Mouse (Mus musculus) small intestine, adult 2 months (tissue): ENCODE results near the gene Serpina6. TPM values are rescaled to one million over a fixed set of nuclear protein-coding genes. Genes with fewer than 3 reads are reported as not detected.

Experiments used
- H3K27ac ChIP-seq: fragments of 200-500 bp; 2 replicates; pipeline ENCODE4 v1.5.1; 2012; ENCODE audit warnings: low read depth, low read length, control low read depth, inconsistent platforms; ENCODE audit not compliant: insufficient read depth
- H3K27me3 ChIP-seq: fragments of 200-500 bp; 2 replicates; pipeline ENCODE4 v1.6.1; 2012; ENCODE audit warnings: mild to moderate bottlenecking, moderate library complexity, low read length, inconsistent platforms; ENCODE audit not compliant: control insufficient read depth, insufficient read depth
- H3K36me3 ChIP-seq: fragments of 200-500 bp; 2 replicates; pipeline ENCODE4 v1.6.1; 2012; ENCODE audit warnings: mild to moderate bottlenecking, low read length, control low read depth, inconsistent platforms; ENCODE audit not compliant: control insufficient read depth, insufficient read depth
- H3K4me1 ChIP-seq: fragments of 200-500 bp; 2 replicates; pipeline ENCODE4 v1.6.1; 2012; ENCODE audit warnings: low read length, inconsistent platforms, mixed read lengths; ENCODE audit not compliant: control insufficient read depth, insufficient read depth, insufficient read length
- H3K4me3 ChIP-seq: fragments of 200-500 bp; 2 replicates; pipeline ENCODE4 v1.5.1; 2012; ENCODE audit warnings: low read depth, mild to moderate bottlenecking, control low read depth, inconsistent platforms, low read length, moderate library complexity
- CTCF ChIP-seq: fragments of 200-500 bp; IDR thresholded peaks from 2 replicates; pipeline ENCODE4 v1.5.1; 2012; ENCODE audit warnings: low read depth, mild to moderate bottlenecking, control low read depth, inconsistent platforms, low read length, moderate library complexity, mixed read lengths; ENCODE audit not compliant: insufficient replicate concordance, insufficient read length; ENCODE audit errors: extremely low read depth
- POLR2A ChIP-seq: fragments of 200-500 bp; IDR thresholded peaks from 2 replicates; pipeline ENCODE4 v1.6.1; 2012; ENCODE audit warnings: low read depth, mild to moderate bottlenecking, control low read depth, inconsistent platforms, low read length, moderate library complexity
- WGBS: fragments of 180-500 bp; shearing (Covaris S2); methylation state at CpG from one replicate; pipeline ENCODE4 v1.1.7; 2018; 5-methylcytosine and 5-hydroxymethylcytosine counted together
- polyA plus RNA-seq: library from polyadenylated mRNA; depleted of rRNA; stranded (reverse); fragments of >200 nt; gene quantifications from 2 replicates; pipeline ENCODE4 v1.2.3, GENCODE M21; 2012; rRNA removed

Gene Serpina6
- polyA plus RNA-seq = not detected in 2 replicates

DNA sequence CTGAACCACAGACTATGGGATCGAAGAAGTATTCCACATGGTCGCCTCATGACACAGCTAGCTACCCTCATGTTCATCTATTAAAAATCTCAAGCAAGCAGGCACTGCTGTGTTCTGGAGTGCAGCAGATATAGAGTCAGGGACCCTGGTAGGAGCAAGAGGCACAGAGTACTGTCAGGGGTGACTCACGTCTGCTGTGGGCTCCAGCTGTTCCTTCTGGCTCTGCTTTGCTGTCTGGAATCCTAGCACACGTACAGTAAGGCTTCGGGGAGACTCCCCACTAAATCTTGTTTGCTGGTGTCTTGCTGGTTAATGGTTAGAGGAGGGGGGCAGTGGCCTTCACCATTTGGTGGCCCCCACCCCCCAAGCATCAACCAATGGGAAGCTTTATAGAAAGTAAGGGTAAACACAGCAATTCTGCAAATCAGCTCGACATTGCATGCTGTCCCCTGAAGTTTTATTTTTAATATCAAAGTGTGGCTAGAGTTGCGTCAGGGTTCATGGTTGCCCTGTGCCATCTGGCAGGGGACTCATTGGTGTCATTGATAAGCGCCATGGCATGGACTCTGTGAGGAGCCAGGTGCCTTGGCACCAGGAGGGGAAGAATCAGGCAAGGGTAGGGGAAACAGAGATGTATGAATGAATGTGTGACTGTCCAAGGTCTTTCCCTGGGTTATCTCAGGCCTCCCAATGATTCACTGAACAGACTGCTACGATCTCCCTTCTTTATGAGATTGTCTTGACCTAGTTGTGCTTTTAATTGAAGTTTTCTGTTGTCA lies at the start of gene Serpina6:
Gene Serpina6 (minus strand): TSS at position 365 of the 779 bp plus-strand sequence.
- Histone ChIP-seq H3K27me3 (no peaks in the 10 kb centered on the region), H3K4me3 (no peak within 1 kb of the TSS), H3K27ac (no peak within 1 kb of the TSS), H3K36me3 (no peaks in the 10 kb centered on the region), H3K4me1 (no peaks in the 10 kb centered on the region; the same call in 1 of the 2 replicates)
- no peak for TF ChIP-seq POLR2A
- no peak for TF ChIP-seq CTCF
- WGBS = 67% methylated on average over 9 of the region's 9 CpGs

- Histone ChIP-seq H3K27ac (peak overlapping the region; percentile 87), H3K4me3 (no peak overlapping the region), H3K4me1 (peaks cover 22% of the 10 kb centered on the region; the same call in 1 of the 2 replicates), H3K27me3 (no peaks in the 10 kb centered on the region), H3K36me3 (no peaks in the 10 kb centered on the region)
- 15% methylated on average over 4 of the region's 4 CpGs for WGBS
- TF ChIP-seq POLR2A (no peak), CTCF (no peak)
These were observed 49.1 kb upstream of the Serpina6 start for GRCm38 (mm10) chr12:103706113-103706512.

DNA sequence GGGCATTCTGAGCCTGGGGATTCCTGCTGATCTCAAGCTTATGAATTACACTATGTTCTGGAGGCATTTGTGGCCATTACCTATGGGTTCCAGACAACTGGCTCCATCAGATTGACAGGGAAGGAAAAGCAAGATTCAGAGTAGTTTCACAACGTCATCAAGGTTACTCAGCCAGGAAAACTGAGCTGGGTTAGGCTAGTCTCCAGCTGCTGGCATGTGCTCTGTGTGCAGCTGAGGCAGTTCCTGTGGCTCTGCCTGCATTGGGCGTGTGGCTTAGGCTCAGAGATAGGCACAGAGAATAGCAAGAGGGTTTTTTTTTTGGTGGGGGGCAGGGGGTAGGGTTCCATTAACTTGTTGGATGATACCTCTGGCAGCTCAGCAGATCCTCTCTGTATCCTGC lies 48.5 kb upstream of the Serpina6 start:
- Histone ChIP-seq H3K36me3 (no peaks in the 10 kb centered on the region), H3K27me3 (no peaks in the 10 kb centered on the region), H3K27ac (peak overlapping the region; percentile 87), H3K4me1 (peaks cover 24% of the 10 kb centered on the region; the same call in 1 of the 2 replicates), H3K4me3 (no peak overlapping the region)
- no peak for TF ChIP-seq POLR2A
- no peak for TF ChIP-seq CTCF
- 13% methylated on average over 2 of the region's 2 CpGs for WGBS

DNA sequence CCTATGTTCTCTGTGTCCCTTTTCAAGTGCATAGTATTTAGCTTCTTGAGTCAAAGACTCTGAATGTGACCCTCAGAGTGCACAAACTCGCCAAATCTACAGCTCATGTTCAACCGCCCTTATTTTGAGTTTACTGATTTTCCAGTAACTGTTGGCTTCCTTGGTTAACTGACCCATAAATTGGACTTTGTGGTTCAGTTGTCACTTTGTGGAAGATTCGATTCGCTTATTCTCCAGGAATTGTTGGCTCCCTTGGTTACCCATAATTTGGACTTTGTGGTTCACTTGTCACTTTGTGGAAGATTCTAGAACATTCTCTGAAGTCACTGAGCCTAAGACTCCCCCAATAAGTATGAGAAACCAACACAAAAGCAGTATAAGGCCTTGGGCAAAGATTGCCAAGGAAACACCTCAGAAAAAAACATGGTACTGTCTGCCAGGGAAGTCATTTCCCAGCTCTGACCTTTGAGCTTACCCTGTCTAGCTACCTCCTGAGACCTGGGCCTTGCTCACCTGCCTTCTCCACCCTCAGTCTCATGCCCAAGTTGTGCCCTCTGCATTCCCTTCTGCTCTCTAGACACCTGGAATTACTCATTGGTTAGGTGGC lies 43.2 kb upstream of the Serpina6 start:
- no peak for TF ChIP-seq POLR2A
- no peak for TF ChIP-seq CTCF
- Histone ChIP-seq H3K4me3 (no peak overlapping the region), H3K36me3 (no peaks in the 10 kb centered on the region), H3K27me3 (no peaks in the 10 kb centered on the region), H3K4me1 (peaks cover 8% of the 10 kb centered on the region; the same call in 1 of the 2 replicates), H3K27ac (no peak overlapping the region)
- 87% methylated on average over 4 of the region's 4 CpGs for WGBS

DNA sequence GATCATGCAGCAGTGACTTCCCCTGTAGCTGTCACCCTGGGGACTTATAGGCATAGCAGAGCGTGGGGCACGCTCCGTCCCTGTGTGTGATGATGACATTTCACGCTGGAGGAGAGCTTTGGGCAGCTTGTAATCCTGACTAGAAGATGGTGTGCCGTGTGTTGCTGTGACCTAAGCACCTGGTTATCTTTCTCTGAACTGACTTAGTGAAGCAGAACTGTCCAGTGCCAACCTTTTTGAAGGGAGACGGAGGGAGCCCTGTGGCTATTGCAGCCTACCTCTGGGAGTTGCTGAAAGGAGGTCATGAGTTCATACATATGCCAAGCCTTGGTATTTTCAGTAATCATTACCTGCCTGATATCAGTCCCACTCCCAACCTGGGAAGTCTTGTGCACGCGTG lies 38.4 kb upstream of the Serpina6 start, which contains the start of gene Serpina1f:
Gene Serpina1f (minus strand): TSS at position 101 of the 400 bp plus-strand sequence.
- H3K27ac ChIP-seq = no peak within 1 kb of the TSS
- no peak within 1 kb of the TSS for H3K4me3 ChIP-seq
- H3K36me3 ChIP-seq = no peaks in the 10 kb centered on the region
- WGBS = 92% methylated on average over 8 of the region's 8 CpGs
- no peaks in the 10 kb centered on the region for H3K27me3 ChIP-seq
- TF ChIP-seq POLR2A (no peak), CTCF (no peak)
- peaks cover 2% of the 10 kb centered on the region; the same call in 1 of the 2 replicates for H3K4me1 ChIP-seq

DNA sequence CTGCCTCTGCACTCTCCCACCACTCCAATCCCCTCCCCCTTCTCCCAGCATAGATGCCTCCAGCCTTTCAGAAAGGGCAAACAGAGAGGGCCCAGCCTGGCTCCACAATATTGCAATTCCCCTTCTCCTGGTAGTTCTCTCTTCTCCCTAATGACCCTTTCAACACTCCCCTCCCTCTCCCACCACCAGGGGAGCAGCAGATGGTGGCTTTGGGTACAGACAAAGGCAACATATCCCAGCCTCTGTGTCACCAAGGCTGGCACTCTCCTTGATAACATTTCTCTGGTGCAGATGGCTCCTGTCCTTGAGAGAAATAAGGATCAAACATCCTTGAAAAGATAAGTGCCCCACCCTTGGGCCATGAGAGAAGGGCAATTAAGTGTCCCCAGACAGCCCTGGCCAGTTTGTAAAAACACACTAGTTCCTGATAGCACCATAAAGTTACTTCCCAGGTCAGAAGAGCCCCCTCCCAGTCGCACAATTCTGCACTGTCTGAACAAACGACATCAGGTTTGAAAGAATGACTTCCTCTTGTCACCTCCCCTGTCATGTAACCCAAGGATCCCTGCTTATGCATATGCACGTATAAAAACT lies 31.3 kb upstream of the Serpina6 start:
- H3K4me1 ChIP-seq = peaks cover 38% of the 10 kb centered on the region
- no peak overlapping the region for H3K4me3 ChIP-seq
- no peak for TF ChIP-seq POLR2A
- TF ChIP-seq CTCF = no peak
- WGBS = 8% methylated on average over 3 of the region's 3 CpGs
- H3K36me3 ChIP-seq = no peaks in the 10 kb centered on the region
- peak overlapping the region; percentile 57 for H3K27ac ChIP-seq
- H3K27me3 ChIP-seq = no peaks in the 10 kb centered on the region

DNA sequence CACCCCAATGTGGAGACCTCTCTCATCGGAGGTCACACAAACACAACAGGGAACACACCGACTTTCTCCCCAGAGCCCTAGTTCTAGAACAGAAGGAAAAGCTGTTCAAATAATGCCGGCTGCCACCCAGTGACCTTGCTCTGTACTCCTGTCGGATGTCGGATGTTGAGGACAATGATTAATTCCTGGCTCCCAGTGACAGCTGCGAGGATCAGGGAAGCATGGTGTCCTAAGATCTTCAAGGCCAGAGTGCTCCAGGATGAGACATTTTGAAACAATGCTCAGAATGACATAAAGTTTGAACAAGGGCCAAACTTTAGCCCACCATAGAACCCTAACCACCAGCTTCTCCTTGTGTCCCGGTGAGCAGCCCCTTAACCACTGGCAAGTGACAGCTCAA lies 30.0 kb upstream of the Serpina6 start:
- Histone ChIP-seq H3K4me1 (peaks cover 38% of the 10 kb centered on the region), H3K36me3 (no peaks in the 10 kb centered on the region), H3K4me3 (no peak overlapping the region), H3K27me3 (no peaks in the 10 kb centered on the region), H3K27ac (no peak overlapping the region)
- 47% methylated on average over 7 of the region's 7 CpGs for WGBS
- TF ChIP-seq CTCF = no peak
- TF ChIP-seq POLR2A = no peak
